Mouse (Mus musculus): Measurements from ENCODE around the gene Olfr325.

Olfr325 gene

DNA sequence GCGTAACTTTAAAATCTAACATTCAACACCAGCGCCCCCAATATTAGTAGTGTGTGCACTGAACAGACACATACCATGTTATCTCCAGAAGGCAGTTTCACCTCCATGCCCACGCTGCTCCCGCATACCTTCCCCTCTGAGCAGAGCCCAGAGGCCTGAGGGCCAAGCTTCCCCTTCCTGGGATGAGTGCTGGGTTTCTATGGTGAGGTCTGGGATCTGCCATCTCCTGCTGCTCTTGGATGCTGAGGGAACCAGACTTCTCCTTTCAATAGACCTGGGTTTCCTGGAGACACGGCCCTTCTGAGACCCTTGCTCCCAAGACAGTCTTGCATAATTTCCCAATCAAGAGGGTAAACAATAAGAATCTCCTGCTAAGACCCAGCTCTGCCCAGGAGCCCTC lies 52.9 kb downstream of the Olfr325 start, which contains the start of gene Olfr323:
TSS of gene Olfr323 (minus strand) at position 101 of the 400 bp plus-strand sequence.
- no peak for DNase-seq (ENCODE audit: inconsistent ontology term)

Measured in Muller cell, postnatal 12 days (primary cell).